Mouse (Mus musculus) kidney, embryonic 15.5 days (tissue): Measurements from ENCODE around the gene Ints6l. TPM values are rescaled to one million over a fixed set of nuclear protein-coding genes. Genes with fewer than 3 reads are reported as not detected.

Experiments used
- ATAC-seq: fragments of 200-750 bp; cut with Nextera tagmentation; replicated peaks from 2 replicates; pipeline ENCODE4 v1.8.0; 2017; ENCODE audit warnings: moderate TSS enrichment; ENCODE audit not compliant: low FRiP score
- H3K27ac ChIP-seq: fragments of 300-500 bp; sonication (generic); 2 replicates; pipeline ENCODE4 v1.5.1; 2015; ENCODE audit warnings: mild to moderate bottlenecking, inconsistent platforms
- H3K27me3 ChIP-seq: fragments of 300-500 bp; sonication (generic); 2 replicates; pipeline ENCODE4 v1.6.1; 2015; ENCODE audit warnings: inconsistent platforms
- H3K36me3 ChIP-seq: fragments of 300-500 bp; sonication (generic); 2 replicates; pipeline ENCODE4 v1.6.1; 2015; ENCODE audit warnings: inconsistent platforms
- H3K4me1 ChIP-seq: fragments of 300-500 bp; sonication (generic); 2 replicates; pipeline ENCODE4 v1.6.1; 2015; ENCODE audit warnings: inconsistent platforms
- H3K4me2 ChIP-seq: fragments of 300-500 bp; sonication (generic); 2 replicates; pipeline ENCODE4 v1.6.1; 2015; ENCODE audit warnings: moderate library complexity, mild to moderate bottlenecking, inconsistent platforms
- H3K4me3 ChIP-seq: fragments of 300-500 bp; sonication (generic); replicated peaks from 2 replicates; pipeline ENCODE4 v1.5.1; 2015; ENCODE audit warnings: mild to moderate bottlenecking, inconsistent platforms
- H3K9ac ChIP-seq: fragments of 300-500 bp; sonication (generic); 2 replicates; pipeline ENCODE4 v1.6.1; 2015; ENCODE audit warnings: mild to moderate bottlenecking, inconsistent platforms
- H3K9me3 ChIP-seq: fragments of 300-500 bp; sonication (generic); replicated peaks from 2 replicates; pipeline ENCODE4 v1.6.1; 2016; ENCODE audit warnings: inconsistent platforms
- WGBS: fragments of 180-500 bp; shearing (Covaris S2); methylation state at CpG from one replicate; pipeline ENCODE4 v1.1.7; 2015; ENCODE audit warnings: mixed read lengths; 5-methylcytosine and 5-hydroxymethylcytosine counted together
- polyA plus RNA-seq: library from polyadenylated mRNA; unstranded; fragments of >200 nt; fragmentation: Nextera tagmentation; extraction: Ambion mirVana; gene quantifications from 2 replicates; pipeline ENCODE4 v1.2.1, GENCODE M21; 2015

The Ints6l gene
- polyA plus RNA-seq = 28.0 and 29.1 TPM in 2 replicates

GRCm38 (mm10) chrX:56454671-56455371, at the start of gene Ints6l:
Ints6l (plus strand) TSS chrX:56454857.
- no peaks in the 10 kb centered on the region for H3K27me3 ChIP-seq
- peak within 1 kb of the TSS; percentile 60 for H3K4me3 ChIP-seq
- no peaks in the 10 kb centered on the region for H3K9me3 ChIP-seq
- peak within 1 kb of the TSS; percentile 95 for H3K27ac ChIP-seq
- H3K9ac ChIP-seq = peak within 1 kb of the TSS; percentile 64
- peak within 1 kb of the TSS; percentile 64 for H3K4me2 ChIP-seq
- H3K4me1 ChIP-seq = no peaks in the 10 kb centered on the region
- peak; percentile 88 for ATAC-seq
- 21% methylated on average over 22 of the region's 22 CpGs for WGBS
- no peaks in the 10 kb centered on the region for H3K36me3 ChIP-seq

DNA sequence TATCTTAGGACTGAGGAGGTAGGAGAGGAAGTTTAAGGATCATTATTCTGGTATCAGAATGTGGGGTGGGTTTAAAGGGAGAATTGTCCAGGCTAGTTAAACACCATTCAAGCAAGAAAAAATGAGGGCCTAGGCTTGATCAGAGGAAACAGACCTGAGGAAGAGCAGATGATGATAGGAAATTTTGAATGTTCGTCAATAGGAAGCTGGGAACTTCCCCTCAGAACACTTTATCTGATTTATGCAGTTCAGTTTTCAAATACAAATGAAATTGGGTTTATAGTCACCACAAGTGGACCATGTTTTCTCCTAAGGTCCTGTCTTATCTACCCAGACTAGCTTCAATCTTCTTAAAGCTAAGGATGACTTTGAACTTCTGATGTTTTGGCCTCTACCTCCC, 49.2 kb upstream of the Ints6l start:
- H3K27ac ChIP-seq = no peak overlapping the region
- no peak overlapping the region for H3K9ac ChIP-seq
- H3K4me3 ChIP-seq = no peak overlapping the region
- H3K9me3 ChIP-seq = no peaks in the 10 kb centered on the region
- WGBS = 73% methylated on average over 1 of the region's 1 CpGs
- H3K27me3 ChIP-seq = no peaks in the 10 kb centered on the region
- H3K4me1 ChIP-seq = no peaks in the 10 kb centered on the region
- ATAC-seq = no peak
- no peaks in the 10 kb centered on the region for H3K36me3 ChIP-seq
- H3K4me2 ChIP-seq = no peak overlapping the region

GRCm38 (mm10) chrX:56406128-56406527, 48.5 kb upstream of the Ints6l start:
- Histone ChIP-seq H3K36me3 (no peaks in the 10 kb centered on the region), H3K9ac (no peak overlapping the region), H3K4me3 (no peak overlapping the region), H3K27ac (no peak overlapping the region), H3K4me2 (no peak overlapping the region), H3K27me3 (no peaks in the 10 kb centered on the region), H3K9me3 (no peaks in the 10 kb centered on the region), H3K4me1 (no peaks in the 10 kb centered on the region)
- 59% methylated on average over 5 of the region's 5 CpGs for WGBS
- ATAC-seq = no peak

DNA sequence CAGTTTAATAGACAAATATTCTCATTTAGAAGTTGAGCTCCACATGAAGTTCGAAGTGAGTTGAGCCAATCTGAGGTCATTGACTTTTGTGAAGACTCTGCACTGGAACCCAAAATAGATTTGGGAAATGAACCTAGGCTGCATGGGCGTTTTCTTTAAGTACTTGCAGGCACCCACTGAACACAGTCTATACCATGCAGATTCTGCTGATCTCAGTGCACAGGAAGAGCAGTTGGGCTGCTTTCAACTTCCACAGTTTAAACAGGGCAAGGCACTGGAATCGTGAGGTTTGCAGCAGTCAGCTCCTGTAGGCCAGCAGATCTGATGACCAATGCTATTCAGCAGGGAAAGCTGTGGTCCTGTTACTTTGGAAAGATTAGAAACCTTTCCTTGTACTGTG, 38.4 kb upstream of the Ints6l start:
- no peaks in the 10 kb centered on the region for H3K27me3 ChIP-seq
- H3K9ac ChIP-seq = no peak overlapping the region
- H3K4me2 ChIP-seq = no peak overlapping the region
- H3K27ac ChIP-seq = no peak overlapping the region
- H3K4me1 ChIP-seq = no peaks in the 10 kb centered on the region
- H3K36me3 ChIP-seq = no peaks in the 10 kb centered on the region
- no peak overlapping the region for H3K4me3 ChIP-seq
- 73% methylated on average over 3 of the region's 3 CpGs for WGBS
- ATAC-seq = no peak
- no peaks in the 10 kb centered on the region for H3K9me3 ChIP-seq

GRCm38 (mm10) chrX:56417541-56417940, 37.1 kb upstream of the Ints6l start:
- ATAC-seq = no peak
- no peaks in the 10 kb centered on the region for H3K27me3 ChIP-seq

GRCm38 (mm10) chrX:56430601-56431000, 24.1 kb upstream of the Ints6l start:
- Histone ChIP-seq H3K27me3 (no peaks in the 10 kb centered on the region), H3K9me3 (no peaks in the 10 kb centered on the region), H3K4me3 (no peak overlapping the region), H3K4me1 (no peaks in the 10 kb centered on the region), H3K4me2 (no peak overlapping the region), H3K36me3 (no peaks in the 10 kb centered on the region), H3K27ac (no peak overlapping the region), H3K9ac (no peak overlapping the region)
- WGBS = 47% methylated on average over 2 of the region's 2 CpGs
- no peak for ATAC-seq

More at GRCm38 (mm10) chrX:56417541-56417940, 37.1 kb upstream of the Ints6l start:
- 72% methylated on average over 4 of the region's 4 CpGs for WGBS
- Histone ChIP-seq H3K9me3 (no peaks in the 10 kb centered on the region), H3K27ac (no peak overlapping the region), H3K4me1 (no peaks in the 10 kb centered on the region), H3K4me3 (no peak overlapping the region), H3K4me2 (no peak overlapping the region), H3K9ac (no peak overlapping the region), H3K36me3 (no peaks in the 10 kb centered on the region)

GRCm38 (mm10) chrX:56435758-56436283, 18.8 kb upstream of the Ints6l start:
- Histone ChIP-seq H3K27ac (no peak overlapping the region), H3K36me3 (no peaks in the 10 kb centered on the region), H3K9me3 (no peaks in the 10 kb centered on the region), H3K27me3 (no peaks in the 10 kb centered on the region), H3K4me3 (no peak overlapping the region), H3K4me1 (no peaks in the 10 kb centered on the region), H3K9ac (no peak overlapping the region), H3K4me2 (no peak overlapping the region)
- no peak for ATAC-seq
- WGBS = 73% methylated on average over 7 of the region's 7 CpGs

DNA sequence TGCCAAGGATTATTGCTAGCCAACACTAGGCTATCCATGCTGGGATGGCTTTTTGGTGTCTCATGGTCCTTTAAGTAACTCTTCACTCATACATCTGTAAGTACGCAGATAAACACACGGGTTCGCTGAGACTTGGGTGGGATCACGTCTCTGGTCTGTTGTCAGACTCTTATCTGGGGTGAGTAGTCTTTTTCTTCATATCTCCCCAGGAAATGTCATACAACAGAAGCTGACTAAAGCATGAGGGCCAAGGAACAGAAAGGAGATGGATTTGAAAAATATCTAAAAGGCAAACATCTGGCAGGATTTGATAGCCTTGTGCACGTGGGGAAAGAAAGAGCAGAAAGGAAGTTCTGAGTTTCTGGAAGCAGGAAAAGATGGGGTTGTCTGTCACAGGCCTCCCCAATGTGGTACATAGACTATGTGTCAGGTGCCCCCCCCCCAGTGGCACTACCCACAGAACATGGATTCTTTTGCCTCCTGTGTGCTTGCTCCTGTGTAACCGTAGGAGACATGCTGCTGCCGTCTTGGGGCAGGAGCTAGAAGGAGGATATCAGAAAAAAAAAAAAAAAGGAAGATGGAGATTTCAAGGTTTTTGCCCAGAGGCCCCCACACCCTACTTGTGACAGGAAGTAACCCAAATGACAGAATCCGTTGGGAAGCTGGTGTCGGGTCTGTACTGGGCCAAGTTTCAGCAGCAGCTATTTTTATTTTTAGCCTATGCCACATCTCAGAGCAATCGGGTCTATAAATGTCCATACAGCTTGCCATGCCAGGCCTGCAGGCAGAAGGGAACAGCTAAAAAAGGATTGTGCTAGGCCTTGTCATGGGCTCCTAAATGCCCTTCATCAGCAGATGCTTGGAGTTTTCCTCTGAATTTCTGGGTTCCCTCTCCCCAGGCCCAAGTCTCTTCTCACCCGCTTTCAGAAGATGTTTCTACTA, 7.9 kb upstream of the Ints6l start:
- WGBS = 77% methylated on average over 11 of the region's 11 CpGs
- no peaks in the 10 kb centered on the region for H3K27me3 ChIP-seq
- no peak for ATAC-seq
- no peaks in the 10 kb centered on the region for H3K4me1 ChIP-seq
- H3K27ac ChIP-seq = no peak overlapping the region
- H3K4me2 ChIP-seq = no peak overlapping the region
- no peaks in the 10 kb centered on the region for H3K36me3 ChIP-seq
- no peak overlapping the region for H3K4me3 ChIP-seq
- H3K9ac ChIP-seq = no peak overlapping the region
- no peaks in the 10 kb centered on the region for H3K9me3 ChIP-seq

DNA sequence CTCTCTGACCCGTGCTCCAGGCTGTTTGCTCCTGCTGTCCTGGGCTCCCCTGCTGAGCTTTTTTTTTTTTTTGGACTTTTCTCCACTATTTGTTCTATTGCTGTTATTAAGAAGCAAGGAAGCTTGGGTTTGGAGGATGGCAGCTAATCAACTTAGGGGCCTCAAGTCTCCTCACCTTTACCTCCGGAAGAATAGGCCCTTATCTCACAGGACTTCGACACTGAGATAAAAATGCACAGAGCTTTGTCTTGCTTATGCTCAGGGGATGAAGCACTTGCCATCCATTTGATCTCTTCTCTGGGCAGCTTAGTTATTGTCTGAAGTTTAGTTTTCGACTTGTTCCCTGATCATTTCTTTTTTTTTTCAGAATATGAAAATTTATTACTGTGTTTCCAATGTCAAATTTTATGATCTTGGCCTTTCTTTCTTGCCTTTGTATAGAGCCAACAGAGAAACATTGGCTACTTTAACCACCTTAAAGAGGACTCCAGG, 7.1 kb upstream of the Ints6l start, which contains the start of gene Gm2174:
Gene Gm2174, plus strand, starts transcription at position 442 of the 492 bp plus-strand sequence.
- Histone ChIP-seq H3K27ac (no peak within 1 kb of the TSS), H3K9me3 (no peaks in the 10 kb centered on the region), H3K9ac (no peak within 1 kb of the TSS), H3K4me3 (no peak within 1 kb of the TSS), H3K36me3 (no peaks in the 10 kb centered on the region), H3K4me2 (no peak within 1 kb of the TSS), H3K27me3 (no peaks in the 10 kb centered on the region), H3K4me1 (no peaks in the 10 kb centered on the region)
- no peak for ATAC-seq
- WGBS = 68% methylated on average over 4 of the region's 4 CpGs

- Histone ChIP-seq H3K27ac (peak overlapping the region; percentile 95), H3K9ac (peak overlapping the region; percentile 64), H3K4me1 (no peaks in the 10 kb centered on the region), H3K4me2 (peak overlapping the region; percentile 64), H3K9me3 (no peaks in the 10 kb centered on the region), H3K27me3 (no peaks in the 10 kb centered on the region), H3K36me3 (no peaks in the 10 kb centered on the region), H3K4me3 (peak overlapping the region; percentile 60)
- WGBS = 19% methylated on average over 47 of the region's 65 CpGs
- peak; percentile 96 for ATAC-seq
These were observed 952 bp downstream of the Ints6l start for GRCm38 (mm10) chrX:56455372-56456246.

- Histone ChIP-seq H3K4me2 (peak overlapping the region; percentile 64), H3K4me1 (0 out of 2 replicates have a peak, but pooled peaks cover 1% of the 10 kb centered on the region), H3K9me3 (no peaks in the 10 kb centered on the region), H3K27me3 (no peaks in the 10 kb centered on the region), H3K4me3 (peak overlapping the region; percentile 60), H3K36me3 (no peaks in the 10 kb centered on the region), H3K27ac (peak overlapping the region; percentile 95), H3K9ac (0 out of 2 replicates have a peak overlapping the region, but pooled peaks have one; percentile 7)
- peak; percentile 40 for ATAC-seq
- 17% methylated on average over 8 of the region's 8 CpGs for WGBS
These were observed 1.7 kb downstream of the Ints6l start for GRCm38 (mm10) chrX:56456379-56456778.
